Mouse (Mus musculus): ENCODE results near the gene Nfia. TPM values are rescaled to one million over a fixed set of nuclear protein-coding genes. Genes with fewer than 3 reads are reported as not detected.

The Nfia gene
- polyA plus RNA-seq, 1 experiment from 2014 or later = 15.9 TPM

- Histone ChIP-seq H3K27ac (ENCODE audit: low read depth, low read length) (no peak overlapping the region), H3K4me2 (replicated peaks; ENCODE audit: low read depth) (no peak overlapping the region)
- WGBS = 66% methylated on average over 4 of the region's 4 CpGs
Measured at GRCm38 (mm10) chr4:97813996-97814395, 41.5 kb downstream of the Nfia start.

GRCm38 (mm10) chr4:97814515-97814914, 42.0 kb downstream of the Nfia start:
- ATAC-seq = no peak
- no peak overlapping the region for H3K4me3 ChIP-seq (ENCODE audit: low read depth, low read length)
- no peaks in the 10 kb centered on the region for H3K27me3 ChIP-seq (replicated peaks; ENCODE audit: control insufficient read depth, insufficient read depth, low read length)
- H3K9ac ChIP-seq (ENCODE audit: low read depth, low read length) = no peak overlapping the region
- H3K27ac ChIP-seq (ENCODE audit: low read depth, low read length) = no peak overlapping the region
- H3K36me3 ChIP-seq (ENCODE audit: control insufficient read depth, insufficient read depth) = no peaks in the 10 kb centered on the region
- no peak for TF ChIP-seq CTCF (IDR thresholded peaks at IDR 0.05; ENCODE audit: low read depth)
- H3K9me3 ChIP-seq (ENCODE audit: control insufficient read depth) = no peaks in the 10 kb centered on the region
- H3K4me1 ChIP-seq (replicated peaks; ENCODE audit: control insufficient read depth, insufficient read depth, low read length) = no peaks in the 10 kb centered on the region
- WGBS = 84% methylated on average over 7 of the region's 7 CpGs
- H3K4me2 ChIP-seq (replicated peaks; ENCODE audit: low read depth) = no peak overlapping the region

More at GRCm38 (mm10) chr4:97813996-97814395, 41.5 kb downstream of the Nfia start:
- no peaks in the 10 kb centered on the region for H3K4me1 ChIP-seq (replicated peaks; ENCODE audit: control insufficient read depth, insufficient read depth, low read length)
- ATAC-seq = no peak
- TF ChIP-seq CTCF (IDR thresholded peaks at IDR 0.05; ENCODE audit: low read depth) = no peak
- no peaks in the 10 kb centered on the region for H3K9me3 ChIP-seq (ENCODE audit: control insufficient read depth)
- no peak overlapping the region for H3K9ac ChIP-seq (ENCODE audit: low read depth, low read length)
- no peaks in the 10 kb centered on the region for H3K27me3 ChIP-seq (replicated peaks; ENCODE audit: control insufficient read depth, insufficient read depth, low read length)
- no peak overlapping the region for H3K4me3 ChIP-seq (ENCODE audit: low read depth, low read length)
- no peaks in the 10 kb centered on the region for H3K36me3 ChIP-seq (ENCODE audit: control insufficient read depth, insufficient read depth)

- no peak overlapping the region for H3K27ac ChIP-seq (ENCODE audit: low read depth, low read length)
- no peak overlapping the region for H3K4me2 ChIP-seq (replicated peaks; ENCODE audit: low read depth)
- ATAC-seq = no peak
- no peak overlapping the region for H3K9ac ChIP-seq (ENCODE audit: low read depth, low read length)
- H3K4me1 ChIP-seq (replicated peaks; ENCODE audit: control insufficient read depth, insufficient read depth, low read length) = no peaks in the 10 kb centered on the region
- no peaks in the 10 kb centered on the region for H3K9me3 ChIP-seq (ENCODE audit: control insufficient read depth)
- H3K36me3 ChIP-seq (ENCODE audit: control insufficient read depth, insufficient read depth) = no peaks in the 10 kb centered on the region
- TF ChIP-seq CTCF (IDR thresholded peaks at IDR 0.05; ENCODE audit: low read depth) = no peak
- H3K4me3 ChIP-seq (ENCODE audit: low read depth, low read length) = no peak overlapping the region
- no peaks in the 10 kb centered on the region for H3K27me3 ChIP-seq (replicated peaks; ENCODE audit: control insufficient read depth, insufficient read depth, low read length)
Measured at GRCm38 (mm10) chr4:97816001-97816400, 43.5 kb downstream of the Nfia start.

- no peak overlapping the region for H3K9ac ChIP-seq (ENCODE audit: low read depth, low read length)
- H3K27me3 ChIP-seq (replicated peaks; ENCODE audit: control insufficient read depth, insufficient read depth, low read length) = no peaks in the 10 kb centered on the region
- no peaks in the 10 kb centered on the region for H3K4me1 ChIP-seq (replicated peaks; ENCODE audit: control insufficient read depth, insufficient read depth, low read length)
- no peak for ATAC-seq
- no peak for TF ChIP-seq CTCF (IDR thresholded peaks at IDR 0.05; ENCODE audit: low read depth)
- no peak overlapping the region for H3K4me2 ChIP-seq (replicated peaks; ENCODE audit: low read depth)
- WGBS = 80% methylated on average over 3 of the region's 3 CpGs
- no peaks in the 10 kb centered on the region for H3K9me3 ChIP-seq (ENCODE audit: control insufficient read depth)
- no peaks in the 10 kb centered on the region for H3K36me3 ChIP-seq (ENCODE audit: control insufficient read depth, insufficient read depth)
- H3K4me3 ChIP-seq (ENCODE audit: low read depth, low read length) = no peak overlapping the region
- no peak overlapping the region for H3K27ac ChIP-seq (ENCODE audit: low read depth, low read length)
Measured at GRCm38 (mm10) chr4:97816753-97817152, 44.2 kb downstream of the Nfia start.

GRCm38 (mm10) chr4:97817741-97818140, 45.2 kb downstream of the Nfia start:
- H3K9me3 ChIP-seq (ENCODE audit: control insufficient read depth) = no peaks in the 10 kb centered on the region
- H3K4me3 ChIP-seq (ENCODE audit: low read depth, low read length) = no peak overlapping the region
- H3K9ac ChIP-seq (ENCODE audit: low read depth, low read length) = no peak overlapping the region
- no peak overlapping the region for H3K4me2 ChIP-seq (replicated peaks; ENCODE audit: low read depth)
- H3K4me1 ChIP-seq (replicated peaks; ENCODE audit: control insufficient read depth, insufficient read depth, low read length) = no peaks in the 10 kb centered on the region
- H3K27ac ChIP-seq (ENCODE audit: low read depth, low read length) = no peak overlapping the region
- no peak for TF ChIP-seq CTCF (IDR thresholded peaks at IDR 0.05; ENCODE audit: low read depth)
- no peaks in the 10 kb centered on the region for H3K27me3 ChIP-seq (replicated peaks; ENCODE audit: control insufficient read depth, insufficient read depth, low read length)
- WGBS = 86% methylated on average over 1 of the region's 1 CpGs
- no peak for ATAC-seq
- no peaks in the 10 kb centered on the region for H3K36me3 ChIP-seq (ENCODE audit: control insufficient read depth, insufficient read depth)

GRCm38 (mm10) chr4:97818498-97818897, 46.0 kb downstream of the Nfia start:
- no peak for TF ChIP-seq CTCF (IDR thresholded peaks at IDR 0.05; ENCODE audit: low read depth)
- no peak overlapping the region for H3K4me3 ChIP-seq (ENCODE audit: low read depth, low read length)

GRCm38 (mm10) chr4:97819101-97819500, 46.6 kb downstream of the Nfia start:
- Histone ChIP-seq H3K36me3 (ENCODE audit: control insufficient read depth, insufficient read depth) (no peaks in the 10 kb centered on the region), H3K27ac (ENCODE audit: low read depth, low read length) (no peak overlapping the region), H3K4me2 (replicated peaks; ENCODE audit: low read depth) (no peak overlapping the region), H3K9ac (ENCODE audit: low read depth, low read length) (no peak overlapping the region), H3K27me3 (replicated peaks; ENCODE audit: control insufficient read depth, insufficient read depth, low read length) (no peaks in the 10 kb centered on the region), H3K4me1 (replicated peaks; ENCODE audit: control insufficient read depth, insufficient read depth, low read length) (no peaks in the 10 kb centered on the region), H3K9me3 (ENCODE audit: control insufficient read depth) (no peaks in the 10 kb centered on the region), H3K4me3 (ENCODE audit: low read depth, low read length) (no peak overlapping the region)
- TF ChIP-seq CTCF (IDR thresholded peaks at IDR 0.05; ENCODE audit: low read depth) = no peak
- no peak for ATAC-seq
- WGBS = 89% methylated on average over 8 of the region's 8 CpGs

More at GRCm38 (mm10) chr4:97818498-97818897, 46.0 kb downstream of the Nfia start:
- Histone ChIP-seq H3K9ac (ENCODE audit: low read depth, low read length) (no peak overlapping the region), H3K9me3 (ENCODE audit: control insufficient read depth) (no peaks in the 10 kb centered on the region), H3K27me3 (replicated peaks; ENCODE audit: control insufficient read depth, insufficient read depth, low read length) (no peaks in the 10 kb centered on the region), H3K4me1 (replicated peaks; ENCODE audit: control insufficient read depth, insufficient read depth, low read length) (no peaks in the 10 kb centered on the region), H3K36me3 (ENCODE audit: control insufficient read depth, insufficient read depth) (no peaks in the 10 kb centered on the region), H3K27ac (ENCODE audit: low read depth, low read length) (no peak overlapping the region), H3K4me2 (replicated peaks; ENCODE audit: low read depth) (no peak overlapping the region)
- no peak for ATAC-seq
- WGBS = 89% methylated on average over 3 of the region's 3 CpGs

All from intestine, postnatal 0 days (tissue).